Mouse (Mus musculus) MEL-GATA-1-ER (cell line): ENCODE results near the gene Igf2.
A peak's percentile ranks its signal among the peaks of the same experiment; 100 is the strongest.

ENCODE experiments used
- DNase-seq: peaks from one replicate; pipeline ENCODE4 v3.0.0-alpha.2; 2012; ENCODE audit warnings: low read depth; ENCODE audit errors: extremely low read depth

Gene Igf2

GRCm38 (mm10) chr7:142659181-142659681 is 7.4 kb downstream of the Igf2 start:
- no peak for DNase-seq

- no peak for DNase-seq
These were observed 7.9 kb downstream of the Igf2 start for GRCm38 (mm10) chr7:142658681-142659180.

- no peak for DNase-seq
These were observed 8.6 kb downstream of the Igf2 start for GRCm38 (mm10) chr7:142657821-142658614.

GRCm38 (mm10) chr7:142657341-142657791 is 9.2 kb downstream of the Igf2 start:
- DNase-seq: no peak

GRCm38 (mm10) chr7:142656055-142656454 is 10.6 kb downstream of the Igf2 start:
- no peak for DNase-seq

GRCm38 (mm10) chr7:142655633-142656032 is 11.0 kb downstream of the Igf2 start:
- no peak for DNase-seq

- DNase-seq: no peak
These were observed 12.9 kb downstream of the Igf2 start for GRCm38 (mm10) chr7:142653726-142654125.

- DNase-seq: no peak
These were observed 19.9 kb downstream of the Igf2 start for GRCm38 (mm10) chr7:142646676-142647075.

GRCm38 (mm10) chr7:142645045-142645444 is 21.6 kb downstream of the Igf2 start:
- no peak for DNase-seq

- no peak for DNase-seq
These were observed 30.4 kb downstream of the Igf2 start for GRCm38 (mm10) chr7:142636178-142636577.

GRCm38 (mm10) chr7:142630691-142631090 is 35.9 kb downstream of the Igf2 start:
- DNase-seq: no peak

- no peak for DNase-seq
These were observed 36.8 kb downstream of the Igf2 start for GRCm38 (mm10) chr7:142629806-142630205.

GRCm38 (mm10) chr7:142622180-142622579 is 44.4 kb downstream of the Igf2 start:
- DNase-seq: no peak

- DNase-seq: no peak
These were observed 53.5 kb downstream of the Igf2 start for GRCm38 (mm10) chr7:142613077-142613476.

GRCm38 (mm10) chr7:142610627-142611406 is 55.8 kb downstream of the Igf2 start:
- peak; percentile 87 for DNase-seq

- DNase-seq: no peak
These were observed 65.7 kb downstream of the Igf2 start for GRCm38 (mm10) chr7:142600921-142601320.
